8 mouse cellular contexts compared by ENCODE assay signal in the genomic region with DNA sequence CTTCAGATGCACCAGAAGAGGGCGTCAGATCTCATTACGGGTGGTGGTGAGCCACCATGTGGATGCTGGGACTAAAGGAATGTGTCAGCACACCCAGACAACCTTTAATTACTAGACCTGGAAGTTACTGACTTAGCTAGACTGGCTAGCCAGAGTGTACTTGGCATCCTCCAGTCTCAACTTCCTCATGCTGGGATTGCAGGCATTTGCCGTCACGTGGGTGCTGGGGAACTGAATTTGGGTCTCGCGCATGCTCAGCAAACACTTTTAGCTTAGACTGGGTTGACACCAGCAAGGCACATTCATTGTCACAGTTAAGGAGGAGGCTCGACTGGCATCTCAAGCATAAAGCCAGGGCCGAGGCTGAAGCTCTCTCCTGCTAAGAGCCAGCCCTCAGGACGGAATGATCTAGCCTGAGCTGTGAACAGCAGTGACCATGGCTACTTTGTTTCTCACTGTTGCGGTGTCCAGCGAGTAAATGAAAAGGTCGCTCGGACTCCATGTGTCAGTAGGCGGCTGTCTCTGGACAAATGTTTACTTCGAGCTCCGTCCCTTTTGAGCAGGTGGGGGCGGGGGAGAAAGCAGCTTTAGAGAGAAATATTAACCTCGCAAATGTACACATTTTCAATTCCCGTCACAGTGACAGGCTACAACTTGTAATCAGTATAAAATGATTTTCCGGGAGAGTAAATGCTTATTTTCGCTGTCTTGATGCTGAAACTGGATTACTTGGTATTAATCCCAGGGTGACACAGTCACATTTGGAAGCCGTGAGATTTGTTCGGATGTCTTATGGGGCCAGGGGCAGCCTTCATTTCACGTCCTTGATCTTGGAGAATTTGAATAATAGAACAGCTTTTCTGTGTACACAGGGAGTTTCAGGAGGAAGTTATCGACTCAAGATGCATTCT.
A peak's percentile ranks its signal among the peaks of the same experiment; 100 is the strongest.
DNase-seq lines count a peak whose midpoint lies in the region; ATAC-seq and TF ChIP-seq lines count a peak whose summit lies in the region.

No protein-coding gene starts in this region.

- H3K9me3 ChIP-seq in intestine, embryonic 15.5 days = no peaks in the 10 kb centered on the region
- no peaks in the 10 kb centered on the region for H3K9me3 ChIP-seq in limb, embryonic 13.5 days
- H3K9me3 ChIP-seq in midbrain, postnatal 0 days (ENCODE audit: low read length) = no peaks in the 10 kb centered on the region

- peak; percentile 70 for ATAC-seq in intestine, embryonic 15.5 days
- ATAC-seq in limb, embryonic 13.5 days (ENCODE audit: low FRiP score, low read depth) = no peak
- peak; percentile 32 for ATAC-seq in midbrain, postnatal 0 days (ENCODE audit: low FRiP score)

- 0 out of 2 replicates have a peak overlapping the region, but pooled peaks have one; percentile 20 for H3K27ac ChIP-seq in intestine, embryonic 15.5 days
- 0 out of 2 replicates have a peak overlapping the region, but pooled peaks have one; percentile 11 for H3K27ac ChIP-seq in limb, embryonic 13.5 days
- H3K27ac ChIP-seq in midbrain, postnatal 0 days (ENCODE audit: low read depth, low read length) = peak overlapping the region; percentile 65

- peak overlapping the region; percentile 58 for H3K4me2 ChIP-seq in intestine, embryonic 15.5 days (replicated peaks)
- no peak overlapping the region for H3K4me2 ChIP-seq in limb, embryonic 13.5 days (replicated peaks)
- peak overlapping the region; percentile 29 for H3K4me2 ChIP-seq in midbrain, postnatal 0 days (ENCODE audit: low read depth, low read length, poor library complexity, severe bottlenecking)

- TF ChIP-seq CTCF in midbrain, postnatal 0 days (IDR thresholded peaks at IDR 0.05) = peak; percentile 53

- 36% methylated on average over 25 of the region's 25 CpGs for WGBS in intestine, embryonic 15.5 days
- 67% methylated on average over 25 of the region's 25 CpGs for WGBS in limb, embryonic 13.5 days
- WGBS in midbrain, postnatal 0 days = 23% methylated on average over 25 of the region's 25 CpGs

- no peaks in the 10 kb centered on the region for H3K27me3 ChIP-seq in intestine, embryonic 15.5 days (replicated peaks)
- no peaks in the 10 kb centered on the region for H3K27me3 ChIP-seq in limb, embryonic 13.5 days
- H3K27me3 ChIP-seq in midbrain, postnatal 0 days (ENCODE audit: insufficient read depth, low read length) = no peaks in the 10 kb centered on the region; the same call in 1 of the 2 replicates

- peaks cover 11% of the 10 kb centered on the region for H3K4me1 ChIP-seq in intestine, embryonic 15.5 days (replicated peaks)
- H3K4me1 ChIP-seq in limb, embryonic 13.5 days = peaks cover 28% of the 10 kb centered on the region
- peaks cover 15% of the 10 kb centered on the region for H3K4me1 ChIP-seq in midbrain, postnatal 0 days (ENCODE audit: insufficient read depth, low read length)

- peak; percentile 18 to 42 for DNase-seq in layer of hippocampus, adult 18-20 months (ENCODE audit: low spot score in 2 of 2)
- DNase-seq in layer of hippocampus, adult 9-10 months (ENCODE audit: low spot score) = no peak
- DNase-seq in cerebellum, postnatal 14 days = peak; percentile 62 to 66
- DNase-seq in midbrain, postnatal 0 days (ENCODE audit: low spot score) = peak; percentile 66
- DNase-seq in adrenal gland, postnatal 14 days = no peak
- no peak for DNase-seq in c-Kit-positive CD71-positive TER-119-positive erythroid progenitor cells, embryonic 14.5 days (ENCODE audit: low spot score)

- no peaks in the 10 kb centered on the region for H3K36me3 ChIP-seq in intestine, embryonic 15.5 days
- H3K36me3 ChIP-seq in limb, embryonic 13.5 days = no peaks in the 10 kb centered on the region
- no peaks in the 10 kb centered on the region for H3K36me3 ChIP-seq in midbrain, postnatal 0 days (ENCODE audit: insufficient read depth, low read length)

- no peak overlapping the region for H3K9ac ChIP-seq in intestine, embryonic 15.5 days
- no peak overlapping the region for H3K9ac ChIP-seq in limb, embryonic 13.5 days
- H3K9ac ChIP-seq in midbrain, postnatal 0 days (replicated peaks; ENCODE audit: low read length, poor library complexity, severe bottlenecking) = no peak overlapping the region

- H3K4me3 ChIP-seq in intestine, embryonic 15.5 days (replicated peaks) = peak overlapping the region; percentile 16
- H3K4me3 ChIP-seq in limb, embryonic 13.5 days = no peak overlapping the region
- H3K4me3 ChIP-seq in midbrain, postnatal 0 days (ENCODE audit: low read depth, low read length) = no peak overlapping the region

Comparison
In these comparisons a context has a peak if more than half of its experiments do, and no peak if none do; other contexts are left out.
1. DNase-seq: peak in layer of hippocampus, adult 18-20 months (2 of 2), cerebellum, postnatal 14 days (2 of 2) and midbrain, postnatal 0 days (single experiment); none in layer of hippocampus, adult 9-10 months (single experiment), adrenal gland, postnatal 14 days (single experiment) and c-Kit-positive CD71-positive TER-119-positive erythroid progenitor cells, embryonic 14.5 days (single experiment).
2. H3K27ac ChIP-seq: peak in every context shown above with its lines; median percentile 65 in midbrain, postnatal 0 days; 20 in intestine, embryonic 15.5 days; 11 in limb, embryonic 13.5 days.